Mouse (Mus musculus) forebrain, postnatal 0 days (tissue): ENCODE measurements around the gene Adat2. TPM values are rescaled to one million over a fixed set of nuclear protein-coding genes. Genes with fewer than 3 reads are reported as not detected.

ENCODE experiments used
- ATAC-seq: fragments of 200-750 bp; cut with Nextera tagmentation; 2 replicates; pipeline ENCODE4 v1.8.0; 2017; ENCODE audit warnings: mild to moderate bottlenecking, moderate library complexity
- DNase-seq: peaks from one replicate; pipeline ENCODE4 v3.0.0-alpha.2; 2015
- H3K27ac ChIP-seq: fragments of 300-500 bp; sonication (generic); 2 replicates; pipeline ENCODE4 v1.5.1; 2014; ENCODE audit warnings: low read depth, mild to moderate bottlenecking, antibody characterized with exemption, low read length, moderate library complexity, mixed read lengths
- H3K27me3 ChIP-seq: fragments of 300-500 bp; sonication (generic); 2 replicates; pipeline ENCODE4 v1.6.1; 2014; ENCODE audit warnings: mild to moderate bottlenecking, low read length, mixed read lengths; ENCODE audit not compliant: insufficient read depth
- H3K36me3 ChIP-seq: fragments of 300-500 bp; sonication (generic); 2 replicates; pipeline ENCODE4 v1.6.1; 2014; ENCODE audit warnings: mild to moderate bottlenecking, moderate library complexity; ENCODE audit not compliant: insufficient read depth
- H3K4me1 ChIP-seq: fragments of 300-500 bp; sonication (generic); 2 replicates; pipeline ENCODE4 v1.6.1; 2014; ENCODE audit warnings: antibody characterized with exemption; ENCODE audit not compliant: insufficient read depth
- H3K4me2 ChIP-seq: fragments of 300-500 bp; sonication (generic); 2 replicates; pipeline ENCODE4 v1.6.1; 2014; ENCODE audit warnings: low read depth, mild to moderate bottlenecking, moderate library complexity
- H3K4me3 ChIP-seq: fragments of 300-500 bp; sonication (generic); 2 replicates; pipeline ENCODE4 v1.5.1; 2014; ENCODE audit warnings: low read depth, low read length, mixed read lengths
- H3K9ac ChIP-seq: fragments of 300-500 bp; sonication (generic); 2 replicates; pipeline ENCODE4 v1.6.1; 2014; ENCODE audit warnings: mild to moderate bottlenecking
- H3K9me3 ChIP-seq: fragments of 300-500 bp; sonication (generic); 2 replicates; pipeline ENCODE4 v1.6.1; 2016; ENCODE audit warnings: low read length
- CTCF ChIP-seq: sonication (generic); IDR thresholded peaks from 2 replicates; pipeline ENCODE4 v1.5.1; 2016; ENCODE audit warnings: antibody characterized with exemption, control low read depth, low read depth
- WGBS: fragments of 180-500 bp; shearing (Covaris S2); extraction: QIAGEN DNeasy Blood & Tissue Kit; methylation state at CpG from one replicate; pipeline ENCODE4 v1.1.7; 2014; 5-methylcytosine and 5-hydroxymethylcytosine counted together
- polyA plus RNA-seq: library from polyadenylated mRNA; unstranded; fragments of >200 nt; fragmentation: Nextera tagmentation; extraction: Ambion mirVana; gene quantifications from 2 replicates; pipeline ENCODE4 v1.2.1, GENCODE M21; 2015
- total RNA-seq: library from RNA; depleted of rRNA; stranded (reverse); fragments of >200 nt; gene quantifications from 2 replicates; pipeline ENCODE4 v1.2.3, GENCODE M21; 2014

The Adat2 gene
- total and polyA plus RNA-seq, 2 experiments from 2014 or later = 2.0 to 6.0 TPM

DNA sequence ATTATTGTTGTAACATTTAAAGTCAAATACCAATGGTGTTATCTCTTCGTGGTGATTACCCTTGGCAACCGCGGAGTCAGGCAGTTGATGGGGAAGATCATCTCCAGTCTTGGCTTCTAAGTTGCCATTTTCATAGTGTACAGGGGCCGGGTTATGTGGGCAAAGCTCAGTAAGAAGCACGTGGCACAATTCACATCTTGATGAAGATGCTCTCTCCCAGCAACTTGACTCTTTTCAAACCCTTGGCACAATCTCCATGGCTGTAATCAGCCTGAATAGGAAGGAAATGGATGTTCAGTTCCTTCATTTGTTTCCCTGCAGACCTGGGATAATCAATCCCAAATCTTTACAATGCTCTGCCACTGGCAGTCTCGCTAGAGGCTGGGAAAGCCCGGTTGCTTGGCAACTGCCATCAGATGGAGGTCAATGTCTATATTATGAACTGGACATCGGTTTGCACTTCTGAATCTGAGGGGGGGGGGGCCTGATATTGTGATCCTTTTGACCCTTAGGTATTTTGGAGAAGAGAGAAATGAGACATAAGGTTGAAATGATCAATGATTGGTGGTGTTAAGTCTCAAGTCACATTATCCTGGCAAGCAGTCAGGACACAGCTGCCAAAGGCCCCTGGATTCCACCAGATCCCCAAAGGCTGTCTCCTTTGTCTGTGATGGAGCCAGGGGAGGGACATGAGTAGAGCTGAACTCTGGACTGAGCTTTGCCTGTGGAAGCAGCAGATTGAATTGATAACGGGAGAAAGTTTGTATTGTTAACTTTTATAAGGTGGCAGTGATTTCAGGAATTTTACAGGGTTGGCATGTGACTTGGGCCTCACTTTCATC, 18.2 kb downstream of the Adat2 start:
- ATAC-seq = no peak
- no peaks in the 10 kb centered on the region for H3K27me3 ChIP-seq
- no peak overlapping the region for H3K27ac ChIP-seq
- no peak for TF ChIP-seq CTCF
- H3K4me3 ChIP-seq = no peak overlapping the region
- H3K9me3 ChIP-seq = no peaks in the 10 kb centered on the region
- H3K4me1 ChIP-seq = no peaks in the 10 kb centered on the region
- H3K9ac ChIP-seq = no peak overlapping the region
- WGBS = 74% methylated on average over 9 of the region's 9 CpGs
- DNase-seq = no peak
- H3K36me3 ChIP-seq = no peaks in the 10 kb centered on the region
- H3K4me2 ChIP-seq = no peak overlapping the region

DNA sequence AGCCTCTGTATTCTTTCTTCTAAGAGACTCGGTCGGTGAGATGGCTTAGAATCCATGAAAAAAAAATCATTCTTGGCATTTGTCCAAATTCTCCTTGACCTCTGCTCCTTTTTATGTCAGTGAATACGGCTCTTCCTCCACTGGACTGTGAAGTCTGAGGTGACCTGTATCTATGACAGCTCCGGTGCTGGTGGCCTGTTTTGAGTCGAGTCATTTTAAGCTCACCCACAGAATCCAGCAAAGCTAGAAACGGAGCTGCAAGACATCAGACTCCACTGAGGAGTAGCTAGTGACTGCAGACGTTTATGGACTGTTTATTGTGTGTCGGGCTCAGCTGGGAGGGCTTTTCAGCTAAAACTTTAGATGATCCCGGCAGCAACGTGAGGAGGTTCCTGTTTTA, 19.3 kb downstream of the Adat2 start:
- Histone ChIP-seq H3K27me3 (no peaks in the 10 kb centered on the region), H3K36me3 (no peaks in the 10 kb centered on the region), H3K9ac (no peak overlapping the region), H3K4me2 (no peak overlapping the region), H3K27ac (no peak overlapping the region), H3K4me1 (no peaks in the 10 kb centered on the region), H3K9me3 (no peaks in the 10 kb centered on the region), H3K4me3 (no peak overlapping the region)
- ATAC-seq (no peak), DNase-seq (no peak)
- WGBS = 53% methylated on average over 10 of the region's 10 CpGs
- no peak for TF ChIP-seq CTCF

DNA sequence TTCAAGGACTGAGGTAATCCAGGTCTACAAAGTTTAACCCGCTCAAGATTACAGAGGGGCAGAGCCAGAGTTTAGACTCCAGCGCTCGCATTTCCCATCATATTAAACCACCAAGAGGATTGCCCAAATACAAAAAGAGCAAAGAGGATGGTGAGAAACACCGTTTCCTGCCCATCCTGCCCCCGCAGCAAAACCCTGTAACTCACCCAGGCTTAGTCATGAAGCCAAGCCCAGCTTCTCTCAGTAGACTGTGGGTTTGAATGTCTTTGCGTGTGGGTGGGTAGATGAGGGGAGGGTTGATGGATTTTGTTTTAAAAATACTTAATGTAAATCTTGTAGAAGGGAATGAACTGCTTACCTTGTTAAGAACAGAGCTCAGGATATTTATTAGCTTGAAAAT, 19.7 kb downstream of the Adat2 start:
- Histone ChIP-seq H3K4me2 (no peak overlapping the region), H3K9me3 (no peaks in the 10 kb centered on the region), H3K36me3 (no peaks in the 10 kb centered on the region), H3K4me3 (no peak overlapping the region), H3K27ac (no peak overlapping the region), H3K9ac (no peak overlapping the region), H3K4me1 (no peaks in the 10 kb centered on the region), H3K27me3 (no peaks in the 10 kb centered on the region)
- 92% methylated on average over 6 of the region's 6 CpGs for WGBS
- DNase-seq = no peak
- TF ChIP-seq CTCF = no peak
- ATAC-seq = no peak

DNA sequence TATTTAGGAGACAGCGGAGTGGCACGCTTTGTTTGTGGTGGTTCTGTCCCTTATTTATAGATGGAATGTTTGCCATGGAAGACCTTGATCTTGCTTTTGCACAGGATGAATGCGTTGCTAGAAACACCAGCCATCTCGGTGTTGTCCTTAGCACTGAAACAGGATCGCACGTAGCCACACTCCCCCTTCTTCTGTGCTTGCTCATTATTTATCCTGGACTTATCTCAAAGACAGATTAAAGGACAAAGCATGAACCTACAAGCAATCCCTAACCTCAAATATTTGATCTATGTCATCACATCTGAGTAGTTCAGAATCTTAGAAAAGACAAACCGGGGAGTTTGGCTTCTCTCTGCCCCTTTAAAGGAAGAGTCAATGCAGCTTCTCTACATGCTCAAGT, 24.4 kb downstream of the Adat2 start:
- no peak for DNase-seq
- Histone ChIP-seq H3K27ac (no peak overlapping the region), H3K9ac (no peak overlapping the region), H3K4me3 (no peak overlapping the region), H3K4me2 (no peak overlapping the region), H3K36me3 (no peaks in the 10 kb centered on the region), H3K27me3 (no peaks in the 10 kb centered on the region), H3K9me3 (no peaks in the 10 kb centered on the region), H3K4me1 (no peaks in the 10 kb centered on the region)
- no peak for TF ChIP-seq CTCF
- ATAC-seq = no peak
- WGBS = 80% methylated on average over 7 of the region's 7 CpGs

DNA sequence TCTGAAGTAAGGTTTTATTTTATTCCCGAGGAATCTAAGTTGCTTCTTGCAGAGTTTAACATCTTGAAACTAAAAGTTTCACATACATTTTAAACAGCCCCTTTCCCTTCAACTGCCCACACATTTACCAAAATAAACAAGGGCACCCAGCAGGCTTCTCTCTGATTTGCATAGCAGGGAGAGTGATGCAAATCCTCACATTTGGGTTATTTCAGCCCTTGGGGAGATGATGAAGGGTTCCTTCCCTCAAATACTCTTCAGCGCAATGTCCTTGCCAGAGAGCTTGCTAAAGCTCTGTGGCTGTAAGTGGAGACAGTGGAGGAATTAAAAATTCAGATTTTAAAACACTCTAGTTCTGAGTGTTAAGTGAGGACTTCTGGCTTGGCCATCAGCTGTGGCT, 35.2 kb downstream of the Adat2 start:
- Histone ChIP-seq H3K4me2 (no peak overlapping the region), H3K4me1 (no peaks in the 10 kb centered on the region), H3K4me3 (no peak overlapping the region), H3K27me3 (no peaks in the 10 kb centered on the region), H3K9ac (no peak overlapping the region), H3K9me3 (no peaks in the 10 kb centered on the region), H3K27ac (no peak overlapping the region), H3K36me3 (no peaks in the 10 kb centered on the region)
- DNase-seq (no peak), ATAC-seq (peak; percentile 38)
- WGBS = 73% methylated on average over 2 of the region's 2 CpGs
- no peak for TF ChIP-seq CTCF

DNA sequence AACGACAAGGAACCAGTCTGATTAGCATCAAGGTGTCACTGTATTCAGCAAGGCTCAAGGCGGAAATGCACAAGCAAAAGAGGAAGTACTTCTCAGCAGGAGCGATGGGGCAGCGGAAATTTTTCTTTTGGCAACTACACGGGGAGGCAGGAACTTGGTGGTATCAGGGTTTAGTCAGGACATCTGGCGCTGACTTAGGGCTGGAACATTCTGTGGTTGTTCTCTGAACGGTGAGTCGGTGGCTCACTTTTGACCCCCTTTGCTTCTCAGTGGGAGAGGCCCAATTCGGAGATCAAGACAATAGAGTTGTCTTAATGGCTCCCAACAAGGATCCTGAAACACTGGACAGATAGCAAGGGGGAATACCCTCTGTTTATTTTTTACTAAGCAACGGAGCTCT, 39.5 kb downstream of the Adat2 start:
- WGBS = 93% methylated on average over 10 of the region's 10 CpGs
- no peak for DNase-seq

DNA sequence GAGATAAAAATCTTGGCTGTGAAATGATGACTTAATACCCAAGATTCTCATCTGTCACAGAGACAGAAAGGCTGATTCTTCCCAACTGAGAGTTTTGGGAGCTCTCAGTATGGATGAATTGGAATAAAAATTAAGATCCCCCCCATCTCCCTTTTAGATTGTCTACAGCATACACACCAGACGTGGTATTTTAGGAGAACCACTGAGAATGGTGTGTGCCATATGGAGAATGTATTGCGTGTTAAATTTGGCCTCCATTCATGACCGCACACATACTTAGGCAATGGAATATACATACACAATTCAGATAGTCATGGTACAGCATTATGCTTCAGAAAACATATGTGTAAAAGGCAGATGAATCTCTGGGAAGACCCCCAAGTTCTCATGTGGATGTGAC, 40.8 kb downstream of the Adat2 start:
- no peaks in the 10 kb centered on the region for H3K27me3 ChIP-seq
- H3K27ac ChIP-seq = no peak overlapping the region
- no peak overlapping the region for H3K4me2 ChIP-seq
- H3K9ac ChIP-seq = no peak overlapping the region
- ATAC-seq (peak; percentile 89), DNase-seq (peak; percentile 58)
- no peaks in the 10 kb centered on the region for H3K9me3 ChIP-seq
- TF ChIP-seq CTCF = no peak
- H3K4me1 ChIP-seq = no peaks in the 10 kb centered on the region
- H3K36me3 ChIP-seq = no peaks in the 10 kb centered on the region
- 76% methylated on average over 3 of the region's 3 CpGs for WGBS
- no peak overlapping the region for H3K4me3 ChIP-seq

More for the DNA sequence above, 39.5 kb downstream of the Adat2 start:
- H3K4me1 ChIP-seq = no peaks in the 10 kb centered on the region
- H3K27ac ChIP-seq = no peak overlapping the region
- ATAC-seq = no peak
- H3K4me2 ChIP-seq = no peak overlapping the region
- H3K27me3 ChIP-seq = no peaks in the 10 kb centered on the region
- no peak overlapping the region for H3K9ac ChIP-seq
- no peak for TF ChIP-seq CTCF
- no peaks in the 10 kb centered on the region for H3K36me3 ChIP-seq
- H3K9me3 ChIP-seq = no peaks in the 10 kb centered on the region
- H3K4me3 ChIP-seq = no peak overlapping the region
